Mouse (Mus musculus): Measurements from ENCODE around the gene Atad3a. TPM values are rescaled to one million over a fixed set of nuclear protein-coding genes. Genes with fewer than 3 reads are reported as not detected.

The Atad3a gene
- polyA plus RNA-seq, 1 experiment, result 23.4 TPM

- no peaks in the 10 kb centered on the region for H3K36me3 ChIP-seq (ENCODE audit: control insufficient read depth, insufficient read depth, low read length)
- peaks cover 21% of the 10 kb centered on the region for H3K4me1 ChIP-seq (ENCODE audit: control insufficient read depth, insufficient read depth, low read length)
- peak overlapping the region; percentile 80 for H3K4me3 ChIP-seq (ENCODE audit: control insufficient read depth, low read depth, low read length)
- H3K27ac ChIP-seq (ENCODE audit: control insufficient read depth, insufficient read depth, low read depth, low read length), result peak overlapping the region; percentile 63
- peak; percentile 99 for TF ChIP-seq CTCF (IDR thresholded peaks at IDR 0.05; ENCODE audit: control insufficient read depth, insufficient read depth, insufficient replicate concordance, low read depth, low read length)
- TF ChIP-seq POLR2A (IDR thresholded peaks at IDR 0.05; ENCODE audit: control insufficient read depth, low read depth, low read length), result peak; percentile 73
- no peaks in the 10 kb centered on the region for H3K27me3 ChIP-seq (ENCODE audit: control insufficient read depth, insufficient read depth, low read length)
Observed at GRCm38 (mm10) chr4:155769880-155770512, 9.1 kb upstream of the Atad3a start.

GRCm38 (mm10) chr4:155769496-155769879 lies 8.6 kb upstream of the Atad3a start:
- Histone ChIP-seq H3K27me3 (ENCODE audit: control insufficient read depth, insufficient read depth, low read length) (no peaks in the 10 kb centered on the region), H3K4me1 (ENCODE audit: control insufficient read depth, insufficient read depth, low read length) (peaks cover 18% of the 10 kb centered on the region), H3K36me3 (ENCODE audit: control insufficient read depth, insufficient read depth, low read length) (no peaks in the 10 kb centered on the region), H3K27ac (ENCODE audit: control insufficient read depth, insufficient read depth, low read depth, low read length) (peak overlapping the region; percentile 63), H3K4me3 (ENCODE audit: control insufficient read depth, low read depth, low read length) (peak overlapping the region; percentile 80)
- no peak for TF ChIP-seq POLR2A (IDR thresholded peaks at IDR 0.05; ENCODE audit: control insufficient read depth, low read depth, low read length)

- H3K36me3 ChIP-seq (ENCODE audit: control insufficient read depth, insufficient read depth, low read length), result no peaks in the 10 kb centered on the region
- no peaks in the 10 kb centered on the region for H3K27me3 ChIP-seq (ENCODE audit: control insufficient read depth, insufficient read depth, low read length)
- H3K4me3 ChIP-seq (ENCODE audit: control insufficient read depth, low read depth, low read length), result no peak overlapping the region
- H3K4me1 ChIP-seq (ENCODE audit: control insufficient read depth, insufficient read depth, low read length), result peaks cover 12% of the 10 kb centered on the region
- no peak overlapping the region for H3K27ac ChIP-seq (ENCODE audit: control insufficient read depth, insufficient read depth, low read depth, low read length)
- no peak for TF ChIP-seq CTCF (IDR thresholded peaks at IDR 0.05; ENCODE audit: control insufficient read depth, insufficient read depth, insufficient replicate concordance, low read depth, low read length)
- TF ChIP-seq POLR2A (IDR thresholded peaks at IDR 0.05; ENCODE audit: control insufficient read depth, low read depth, low read length), result no peak
Observed at GRCm38 (mm10) chr4:155762357-155762756, 1.5 kb upstream of the Atad3a start.

- Histone ChIP-seq H3K27me3 (ENCODE audit: control insufficient read depth, insufficient read depth, low read length) (no peaks in the 10 kb centered on the region), H3K4me1 (ENCODE audit: control insufficient read depth, insufficient read depth, low read length) (peaks cover 12% of the 10 kb centered on the region), H3K4me3 (ENCODE audit: control insufficient read depth, low read depth, low read length) (peak overlapping the region; percentile 76), H3K27ac (ENCODE audit: control insufficient read depth, insufficient read depth, low read depth, low read length) (peak overlapping the region; percentile 52), H3K36me3 (ENCODE audit: control insufficient read depth, insufficient read depth, low read length) (no peaks in the 10 kb centered on the region)
- TF ChIP-seq CTCF (IDR thresholded peaks at IDR 0.05; ENCODE audit: control insufficient read depth, insufficient read depth, insufficient replicate concordance, low read depth, low read length), result no peak
- TF ChIP-seq POLR2A (IDR thresholded peaks at IDR 0.05; ENCODE audit: control insufficient read depth, low read depth, low read length), result no peak
Observed at GRCm38 (mm10) chr4:155761356-155762099, 635 bp upstream of the Atad3a start.

- H3K4me1 ChIP-seq (ENCODE audit: control insufficient read depth, insufficient read depth, low read length), result peaks cover 12% of the 10 kb centered on the region
- no peaks in the 10 kb centered on the region for H3K27me3 ChIP-seq (ENCODE audit: control insufficient read depth, insufficient read depth, low read length)
- no peak for TF ChIP-seq CTCF (IDR thresholded peaks at IDR 0.05; ENCODE audit: control insufficient read depth, insufficient read depth, insufficient replicate concordance, low read depth, low read length)
- TF ChIP-seq POLR2A (IDR thresholded peaks at IDR 0.05; ENCODE audit: control insufficient read depth, low read depth, low read length), result no peak
- H3K36me3 ChIP-seq (ENCODE audit: control insufficient read depth, insufficient read depth, low read length), result no peaks in the 10 kb centered on the region
- H3K4me3 ChIP-seq (ENCODE audit: control insufficient read depth, low read depth, low read length), result peak overlapping the region; percentile 76
- 0 out of 2 replicates have a peak overlapping the region, but pooled peaks have one; percentile 5 for H3K27ac ChIP-seq (ENCODE audit: control insufficient read depth, insufficient read depth, low read depth, low read length)
Observed at GRCm38 (mm10) chr4:155759862-155760612, 856 bp downstream of the Atad3a start.

- Histone ChIP-seq H3K27ac (ENCODE audit: control insufficient read depth, insufficient read depth, low read depth, low read length) (no peak overlapping the region), H3K4me3 (ENCODE audit: control insufficient read depth, low read depth, low read length) (no peak overlapping the region), H3K36me3 (ENCODE audit: control insufficient read depth, insufficient read depth, low read length) (no peaks in the 10 kb centered on the region), H3K4me1 (ENCODE audit: control insufficient read depth, insufficient read depth, low read length) (peaks cover 12% of the 10 kb centered on the region), H3K27me3 (ENCODE audit: control insufficient read depth, insufficient read depth, low read length) (no peaks in the 10 kb centered on the region)
- no peak for TF ChIP-seq POLR2A (IDR thresholded peaks at IDR 0.05; ENCODE audit: control insufficient read depth, low read depth, low read length)
- no peak for TF ChIP-seq CTCF (IDR thresholded peaks at IDR 0.05; ENCODE audit: control insufficient read depth, insufficient read depth, insufficient replicate concordance, low read depth, low read length)
Observed at GRCm38 (mm10) chr4:155757011-155757410, 3.9 kb downstream of the Atad3a start.

Measured in testis, adult 2 months (tissue).